Comparison of ENCODE assay signal across 12 mouse cellular contexts in genomic region chr9:45426456-45426855, GRCm38 (mm10). TPM values are rescaled to one million over a fixed set of nuclear protein-coding genes. Genes with fewer than 3 reads are reported as not detected.
A peak's percentile ranks its signal among the peaks of the same experiment; 100 is the strongest.
DNase-seq lines count a peak whose midpoint lies in the region; TF ChIP-seq lines count a peak whose summit lies in the region.
"Had no signal": no experiment of that assay in that cellular context is flagged by ENCODE, and none has a peak within 500 bp of the region (broad histone marks: within the 10 kb centered on the region; RNA-seq: fewer than 3 reads in every experiment).

TSS of gene Dscaml1 (plus strand) at chr9:45426628.

- no peak for DNase-seq in layer of hippocampus, adult 2 months (ENCODE audit: low spot score in 2 of 2)
- no peak for DNase-seq in layer of hippocampus, adult 9-10 months (ENCODE audit: low spot score)
- DNase-seq in cerebellum, adult 18-20 months = peak; percentile 72 to 79
- peak; percentile 75 to 77 for DNase-seq in cerebellum, postnatal 25 days
- no peak for DNase-seq in left cerebral cortex, postnatal 36 days (ENCODE audit: low spot score in 2 of 2)
- DNase-seq in lung, postnatal 25 days (ENCODE audit: low spot score) = no peak
- no peak for DNase-seq in urinary bladder, postnatal 10 days (ENCODE audit: low spot score)
- DNase-seq: adrenal gland, postnatal 25 days; heart, adult 2 months; thymus, postnatal 25 days had no signal

- H3K27ac ChIP-seq in layer of hippocampus, adult 2 months = no peak within 1 kb of the TSS
- H3K27ac ChIP-seq: heart, adult 2 months; kidney, postnatal 0 days had no signal

- H3K4me3 ChIP-seq in layer of hippocampus, adult 2 months = no peak within 1 kb of the TSS
- H3K4me3 ChIP-seq: heart, adult 2 months; myocyte had no signal

- no peak for TF ChIP-seq CTCF in layer of hippocampus, adult 2 months (conservative IDR thresholded peaks at IDR 0.05)

- intact Hi-C loops in left cerebral cortex, postnatal 36 days (cut with DNase I) = no loop called here

RNA-seq across cellular contexts. Expression of gene Dscaml1, which starts in this region (rescaled TPM):
- 100 to 1,000 TPM in 1 of 2 experiments, 10 to 100 TPM in 1; 95.8 to 102 TPM for total RNA-seq in layer of hippocampus, adult 2 months (2021)
- total RNA-seq in left cerebral cortex, postnatal 36 days (2021) = 10 to 100 TPM; 42.5 to 64.6 TPM
- total RNA-seq: heart, adult 2 months had no signal

Comparison
In these comparisons a context has a peak if more than half of its experiments do, and no peak if none do; other contexts are left out.
1. DNase-seq: peak in cerebellum, adult 18-20 months (2 of 2) and cerebellum, postnatal 25 days (2 of 2); none in layer of hippocampus, adult 2 months (0 of 2), layer of hippocampus, adult 9-10 months (single experiment), left cerebral cortex, postnatal 36 days (0 of 2), lung, postnatal 25 days (single experiment) and urinary bladder, postnatal 10 days (single experiment).